Comparison of ENCODE assay signal across 15 mouse cellular contexts in genomic region chrX:162427698-162428097, GRCm38 (mm10).
DNase-seq lines count a peak whose midpoint lies in the region; ATAC-seq lines count a peak whose summit lies in the region.
"Had no signal": no experiment of that assay in that cellular context is flagged by ENCODE, and none has a peak within 500 bp of the region (broad histone marks: within the 10 kb centered on the region; RNA-seq: fewer than 3 reads in every experiment).

No protein-coding gene starts in this region.

- no peak for ATAC-seq in monocyte, adult 5-6 weeks (replicated peaks; ENCODE audit: insufficient number of reproducible peaks, low FRiP score, low TSS enrichment, poor library complexity, severe bottlenecking)
- ATAC-seq: forebrain, embryonic 15.5 days; inflammation-experienced regulatory T-cells, adult 6 months; intestine, postnatal 0 days had no signal

- DNase-seq in cerebellum, adult 11-12 months, result peak; percentile 18
- DNase-seq in cerebellum, adult 11 months, result no peak
- DNase-seq in cerebellum, adult 18-20 months, result peak; percentile 12 to 34
- DNase-seq in cerebellum, adult 9-11 months, result peak; percentile 27
- peak; percentile 9 to 12 for DNase-seq in cerebellum, postnatal 36 days
- DNase-seq in thymus, postnatal 4 days, result no peak
- no peak for DNase-seq in frontal cortex, postnatal 14 days (ENCODE audit: low spot score in 2 of 2)
- DNase-seq: adrenal gland, postnatal 14 days; gastrocnemius, postnatal 14 days; heart, postnatal 36 days; kidney, adult 9 months had no signal

Comparison
In these comparisons a context has a peak if more than half of its experiments do, and no peak if none do; other contexts are left out.
1. DNase-seq: peak in cerebellum, adult 11-12 months (single experiment), cerebellum, adult 18-20 months (2 of 2), cerebellum, adult 9-11 months (single experiment) and cerebellum, postnatal 36 days (2 of 2); none in cerebellum, adult 11 months (single experiment), thymus, postnatal 4 days (single experiment) and frontal cortex, postnatal 14 days (0 of 2).